Mouse (Mus musculus): ENCODE data around the gene Dscaml1. TPM values are rescaled to one million over a fixed set of nuclear protein-coding genes. Genes with fewer than 3 reads are reported as not detected.

Dscaml1 gene
- polyA plus RNA-seq, 1 experiment from 2014 or later, result 1.1 TPM

GRCm38 (mm10) chr9:45432639-45433038 is 6.2 kb downstream of the Dscaml1 start:
- Histone ChIP-seq H3K4me1 (ENCODE audit: control insufficient read depth, insufficient read depth, low read length) (no peaks in the 10 kb centered on the region), H3K27me3 (ENCODE audit: control insufficient read depth, insufficient read depth, low read length) (peaks cover 40% of the 10 kb centered on the region), H3K27ac (ENCODE audit: low read depth, low read length) (no peak overlapping the region), H3K4me2 (ENCODE audit: low read depth) (no peak overlapping the region), H3K36me3 (ENCODE audit: control insufficient read depth, insufficient read depth, low read length) (no peaks in the 10 kb centered on the region), H3K4me3 (ENCODE audit: low read depth, low read length) (no peak overlapping the region), H3K9ac (ENCODE audit: low read length) (no peak overlapping the region), H3K9me3 (ENCODE audit: control insufficient read depth, low read length) (no peaks in the 10 kb centered on the region)
- no peak for ATAC-seq (ENCODE audit: insufficient read depth, low FRiP score, low TSS enrichment)
- no peak for DNase-seq (ENCODE audit: low spot score)
- 68% methylated on average over 12 of the region's 12 CpGs for WGBS

- Histone ChIP-seq H3K4me2 (ENCODE audit: low read depth) (no peak overlapping the region), H3K27me3 (ENCODE audit: control insufficient read depth, insufficient read depth, low read length) (peaks cover 40% of the 10 kb centered on the region)
Observed at GRCm38 (mm10) chr9:45433119-45433518, 6.7 kb downstream of the Dscaml1 start.

DNA sequence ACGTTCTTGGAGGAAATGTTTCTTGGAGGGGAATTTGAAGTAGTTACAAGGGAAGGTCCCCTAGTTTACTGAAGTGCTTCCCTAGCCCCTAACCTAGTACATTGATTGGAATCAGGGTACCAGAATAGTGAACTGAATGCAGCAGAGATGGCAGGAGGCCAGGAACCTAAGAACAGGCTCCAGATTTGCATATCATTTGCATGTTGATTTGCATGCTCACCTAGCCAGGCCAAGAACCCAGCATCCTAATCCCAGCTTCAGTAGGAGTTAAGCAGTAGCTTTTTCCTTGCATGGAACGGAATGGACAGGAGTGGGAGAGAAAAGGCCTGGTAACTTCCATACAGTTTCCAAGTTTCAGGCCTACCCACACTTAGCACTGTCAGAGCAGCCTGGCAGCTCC is 7.7 kb downstream of the Dscaml1 start:
- Histone ChIP-seq H3K9me3 (ENCODE audit: control insufficient read depth, low read length) (no peaks in the 10 kb centered on the region), H3K36me3 (ENCODE audit: control insufficient read depth, insufficient read depth, low read length) (no peaks in the 10 kb centered on the region), H3K9ac (ENCODE audit: low read length) (no peak overlapping the region), H3K27ac (ENCODE audit: low read depth, low read length) (no peak overlapping the region), H3K4me3 (ENCODE audit: low read depth, low read length) (no peak overlapping the region), H3K4me1 (ENCODE audit: control insufficient read depth, insufficient read depth, low read length) (no peaks in the 10 kb centered on the region), H3K4me2 (ENCODE audit: low read depth) (no peak overlapping the region), H3K27me3 (ENCODE audit: control insufficient read depth, insufficient read depth, low read length) (peaks cover 35% of the 10 kb centered on the region)
- ATAC-seq (ENCODE audit: insufficient read depth, low FRiP score, low TSS enrichment), result no peak
- WGBS, result 72% methylated on average over 2 of the region's 2 CpGs
- no peak for DNase-seq (ENCODE audit: low spot score)

More at GRCm38 (mm10) chr9:45433119-45433518, 6.7 kb downstream of the Dscaml1 start:
- WGBS, result 79% methylated on average over 9 of the region's 9 CpGs
- H3K4me3 ChIP-seq (ENCODE audit: low read depth, low read length), result no peak overlapping the region
- no peak overlapping the region for H3K9ac ChIP-seq (ENCODE audit: low read length)
- H3K36me3 ChIP-seq (ENCODE audit: control insufficient read depth, insufficient read depth, low read length), result no peaks in the 10 kb centered on the region
- ATAC-seq (ENCODE audit: insufficient read depth, low FRiP score, low TSS enrichment) (no peak), DNase-seq (ENCODE audit: low spot score) (no peak)
- H3K9me3 ChIP-seq (ENCODE audit: control insufficient read depth, low read length), result no peaks in the 10 kb centered on the region
- no peak overlapping the region for H3K27ac ChIP-seq (ENCODE audit: low read depth, low read length)
- H3K4me1 ChIP-seq (ENCODE audit: control insufficient read depth, insufficient read depth, low read length), result no peaks in the 10 kb centered on the region

- no peak for DNase-seq (ENCODE audit: low spot score)
- Histone ChIP-seq H3K27me3 (ENCODE audit: control insufficient read depth, insufficient read depth, low read length) (no peaks in the 10 kb centered on the region), H3K4me1 (ENCODE audit: control insufficient read depth, insufficient read depth, low read length) (no peaks in the 10 kb centered on the region), H3K36me3 (ENCODE audit: control insufficient read depth, insufficient read depth, low read length) (no peaks in the 10 kb centered on the region), H3K4me3 (ENCODE audit: low read depth, low read length) (no peak overlapping the region), H3K9me3 (ENCODE audit: control insufficient read depth, low read length) (no peaks in the 10 kb centered on the region), H3K27ac (ENCODE audit: low read depth, low read length) (no peak overlapping the region), H3K4me2 (ENCODE audit: low read depth) (no peak overlapping the region), H3K9ac (ENCODE audit: low read length) (no peak overlapping the region)
- ATAC-seq (ENCODE audit: insufficient read depth, low FRiP score, low TSS enrichment), result no peak
- 85% methylated on average over 4 of the region's 4 CpGs for WGBS
Observed at GRCm38 (mm10) chr9:45439025-45439424, 12.6 kb downstream of the Dscaml1 start.

- no peak for ATAC-seq (ENCODE audit: insufficient read depth, low FRiP score, low TSS enrichment)
- Histone ChIP-seq H3K4me3 (ENCODE audit: low read depth, low read length) (no peak overlapping the region), H3K36me3 (ENCODE audit: control insufficient read depth, insufficient read depth, low read length) (no peaks in the 10 kb centered on the region), H3K4me2 (ENCODE audit: low read depth) (no peak overlapping the region), H3K4me1 (ENCODE audit: control insufficient read depth, insufficient read depth, low read length) (no peaks in the 10 kb centered on the region), H3K27ac (ENCODE audit: low read depth, low read length) (no peak overlapping the region), H3K27me3 (ENCODE audit: control insufficient read depth, insufficient read depth, low read length) (no peaks in the 10 kb centered on the region), H3K9me3 (ENCODE audit: control insufficient read depth, low read length) (no peaks in the 10 kb centered on the region), H3K9ac (ENCODE audit: low read length) (no peak overlapping the region)
- DNase-seq (ENCODE audit: low spot score), result no peak
- WGBS, result 81% methylated on average over 16 of the region's 16 CpGs
Observed at GRCm38 (mm10) chr9:45440083-45440784, 13.8 kb downstream of the Dscaml1 start.

DNA sequence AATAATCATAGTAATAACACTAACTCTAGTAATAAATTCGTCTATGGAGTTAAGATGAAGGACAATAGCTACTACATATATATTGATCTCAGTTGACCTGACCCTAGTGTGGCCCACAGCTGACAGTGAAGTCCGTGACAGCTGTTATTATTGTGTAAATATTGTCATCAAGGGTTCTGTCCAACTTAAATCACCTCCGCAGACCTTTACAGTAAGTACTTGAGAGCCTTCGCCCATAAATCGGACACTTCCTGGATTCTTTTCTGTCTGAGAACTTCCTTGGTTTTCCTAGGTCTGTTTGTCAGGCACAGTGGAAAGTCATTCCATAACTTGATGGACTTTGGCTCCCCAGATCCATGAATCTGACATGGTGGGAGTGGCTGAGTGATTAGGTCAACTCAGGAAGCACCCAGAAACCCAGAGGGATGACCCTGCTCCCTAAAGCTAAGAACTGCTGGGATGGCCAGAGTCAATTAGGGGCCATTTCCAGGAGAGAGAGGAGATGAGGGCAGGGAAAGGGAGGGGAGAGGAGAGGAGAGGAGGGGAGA is 17.9 kb downstream of the Dscaml1 start:
- no peak overlapping the region for H3K27ac ChIP-seq (ENCODE audit: low read depth, low read length)
- H3K4me3 ChIP-seq (ENCODE audit: low read depth, low read length), result no peak overlapping the region
- no peaks in the 10 kb centered on the region for H3K27me3 ChIP-seq (ENCODE audit: control insufficient read depth, insufficient read depth, low read length)
- no peaks in the 10 kb centered on the region for H3K4me1 ChIP-seq (ENCODE audit: control insufficient read depth, insufficient read depth, low read length)
- no peaks in the 10 kb centered on the region for H3K9me3 ChIP-seq (ENCODE audit: control insufficient read depth, low read length)
- H3K9ac ChIP-seq (ENCODE audit: low read length), result no peak overlapping the region
- 82% methylated on average over 5 of the region's 5 CpGs for WGBS
- H3K36me3 ChIP-seq (ENCODE audit: control insufficient read depth, insufficient read depth, low read length), result no peaks in the 10 kb centered on the region
- DNase-seq (ENCODE audit: low spot score) (no peak), ATAC-seq (ENCODE audit: insufficient read depth, low FRiP score, low TSS enrichment) (no peak)
- H3K4me2 ChIP-seq (ENCODE audit: low read depth), result no peak overlapping the region

- H3K4me1 ChIP-seq (ENCODE audit: control insufficient read depth, insufficient read depth, low read length), result no peaks in the 10 kb centered on the region
- H3K9me3 ChIP-seq (ENCODE audit: control insufficient read depth, low read length), result no peaks in the 10 kb centered on the region
- H3K36me3 ChIP-seq (ENCODE audit: control insufficient read depth, insufficient read depth, low read length), result no peaks in the 10 kb centered on the region
- no peak for ATAC-seq (ENCODE audit: insufficient read depth, low FRiP score, low TSS enrichment)
- no peak overlapping the region for H3K4me2 ChIP-seq (ENCODE audit: low read depth)
- no peak overlapping the region for H3K27ac ChIP-seq (ENCODE audit: low read depth, low read length)
- H3K9ac ChIP-seq (ENCODE audit: low read length), result no peak overlapping the region
- DNase-seq (ENCODE audit: low spot score), result no peak
- no peaks in the 10 kb centered on the region for H3K27me3 ChIP-seq (ENCODE audit: control insufficient read depth, insufficient read depth, low read length)
- WGBS, result 88% methylated on average over 4 of the region's 4 CpGs
- H3K4me3 ChIP-seq (ENCODE audit: low read depth, low read length), result no peak overlapping the region
Observed at GRCm38 (mm10) chr9:45449658-45450057, 23.2 kb downstream of the Dscaml1 start.

- no peaks in the 10 kb centered on the region for H3K27me3 ChIP-seq (ENCODE audit: control insufficient read depth, insufficient read depth, low read length)
- WGBS, result 89% methylated on average over 4 of the region's 4 CpGs
- no peak overlapping the region for H3K4me2 ChIP-seq (ENCODE audit: low read depth)
- no peaks in the 10 kb centered on the region for H3K36me3 ChIP-seq (ENCODE audit: control insufficient read depth, insufficient read depth, low read length)
- H3K27ac ChIP-seq (ENCODE audit: low read depth, low read length), result no peak overlapping the region
- H3K4me3 ChIP-seq (ENCODE audit: low read depth, low read length), result no peak overlapping the region
- no peak overlapping the region for H3K9ac ChIP-seq (ENCODE audit: low read length)
- no peaks in the 10 kb centered on the region for H3K4me1 ChIP-seq (ENCODE audit: control insufficient read depth, insufficient read depth, low read length)
- H3K9me3 ChIP-seq (ENCODE audit: control insufficient read depth, low read length), result no peaks in the 10 kb centered on the region
- DNase-seq (ENCODE audit: low spot score) (no peak), ATAC-seq (ENCODE audit: insufficient read depth, low FRiP score, low TSS enrichment) (no peak)
Observed at GRCm38 (mm10) chr9:45451346-45451745, 24.9 kb downstream of the Dscaml1 start.

- Histone ChIP-seq H3K4me1 (ENCODE audit: control insufficient read depth, insufficient read depth, low read length) (no peaks in the 10 kb centered on the region), H3K27ac (ENCODE audit: low read depth, low read length) (no peak overlapping the region), H3K4me2 (ENCODE audit: low read depth) (no peak overlapping the region), H3K36me3 (ENCODE audit: control insufficient read depth, insufficient read depth, low read length) (no peaks in the 10 kb centered on the region), H3K27me3 (ENCODE audit: control insufficient read depth, insufficient read depth, low read length) (no peaks in the 10 kb centered on the region), H3K9me3 (ENCODE audit: control insufficient read depth, low read length) (no peaks in the 10 kb centered on the region), H3K4me3 (ENCODE audit: low read depth, low read length) (no peak overlapping the region), H3K9ac (ENCODE audit: low read length) (no peak overlapping the region)
- WGBS, result 88% methylated on average over 10 of the region's 10 CpGs
- ATAC-seq (ENCODE audit: insufficient read depth, low FRiP score, low TSS enrichment) (no peak), DNase-seq (ENCODE audit: low spot score) (no peak)
Observed at GRCm38 (mm10) chr9:45454032-45454431, 27.6 kb downstream of the Dscaml1 start.

All from neural tube, embryonic 11.5 days (tissue).